ENCODE assay signal across 8 mouse cellular contexts in the genomic region with DNA sequence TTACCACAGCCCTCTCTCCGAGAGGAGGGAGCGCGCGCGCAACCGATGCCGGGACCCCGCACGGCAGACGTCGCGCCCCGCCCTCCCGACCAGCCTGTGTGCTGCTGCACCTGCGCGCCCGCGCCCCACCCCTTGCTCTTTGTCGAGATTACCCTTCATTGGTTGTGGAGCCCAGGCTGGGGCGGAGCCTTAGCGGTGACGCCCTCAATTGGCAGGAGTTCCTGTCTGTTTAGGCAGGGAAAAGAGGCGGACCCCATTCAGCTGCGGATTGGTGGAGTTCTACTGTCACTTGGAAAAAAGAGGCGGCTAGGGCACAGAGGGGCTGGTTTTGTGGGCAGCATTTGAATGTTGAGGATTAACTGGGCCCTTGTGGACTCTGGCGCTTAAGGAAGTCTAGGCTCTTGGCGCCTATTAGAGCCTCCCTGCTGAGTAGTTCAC. TPM values are rescaled to one million over a fixed set of nuclear protein-coding genes. Genes with fewer than 3 reads are reported as not detected.
DNase-seq lines count a peak whose midpoint lies in the region; ATAC-seq and TF ChIP-seq lines count a peak whose summit lies in the region.

No protein-coding gene starts in this region.

- TF ChIP-seq POLR2A in kidney, adult 2 months (IDR thresholded peaks at IDR 0.05; ENCODE audit: low read depth, low read length) = no peak
- no peak for TF ChIP-seq POLR2A in spleen, adult 2 months (IDR thresholded peaks at IDR 0.05; ENCODE audit: low read depth, low read length)

- H3K36me3 ChIP-seq in embryonic facial prominence, embryonic 13.5 days = no peaks in the 10 kb centered on the region
- no peaks in the 10 kb centered on the region for H3K36me3 ChIP-seq in kidney, adult 2 months (ENCODE audit: control insufficient read depth, insufficient read depth, low read length)
- no peaks in the 10 kb centered on the region for H3K36me3 ChIP-seq in limb, embryonic 12.5 days
- H3K36me3 ChIP-seq in midbrain, embryonic 15.5 days (replicated peaks) = no peaks in the 10 kb centered on the region
- H3K36me3 ChIP-seq in spleen, adult 2 months (ENCODE audit: control insufficient read depth, insufficient read depth, low read length) = no peaks in the 10 kb centered on the region

- peak overlapping the region; percentile 58 for H3K4me3 ChIP-seq in embryonic facial prominence, embryonic 13.5 days
- peak overlapping the region; percentile 86 for H3K4me3 ChIP-seq in kidney, adult 2 months (ENCODE audit: insufficient read depth, low read depth, low read length)
- H3K4me3 ChIP-seq in limb, embryonic 12.5 days (replicated peaks) = peak overlapping the region; percentile 57
- peak overlapping the region; percentile 60 for H3K4me3 ChIP-seq in midbrain, embryonic 15.5 days
- peak overlapping the region; percentile 95; the same call in 1 of the 2 replicates for H3K4me3 ChIP-seq in spleen, adult 2 months (ENCODE audit: extremely low read depth, insufficient read depth, insufficient read length)

- H3K4me2 ChIP-seq in embryonic facial prominence, embryonic 13.5 days = peak overlapping the region; percentile 49
- peak overlapping the region; percentile 49 for H3K4me2 ChIP-seq in limb, embryonic 12.5 days
- peak overlapping the region; percentile 50 for H3K4me2 ChIP-seq in midbrain, embryonic 15.5 days

- peak; percentile 99 for ATAC-seq in embryonic facial prominence, embryonic 13.5 days (ENCODE audit: insufficient number of reproducible peaks, insufficient read depth, low FRiP score, low TSS enrichment, low read depth)
- peak; percentile 99 for ATAC-seq in limb, embryonic 12.5 days (ENCODE audit: insufficient number of reproducible peaks, insufficient read depth, low FRiP score, low TSS enrichment, low read depth)
- peak; percentile 99 for ATAC-seq in midbrain, embryonic 15.5 days (replicated peaks)

- 0 out of 2 replicates have a peak, but pooled peaks cover 3% of the 10 kb centered on the region for H3K4me1 ChIP-seq in embryonic facial prominence, embryonic 13.5 days
- peaks cover 2% of the 10 kb centered on the region; the same call in 1 of the 2 replicates for H3K4me1 ChIP-seq in kidney, adult 2 months (ENCODE audit: control insufficient read depth, insufficient read depth, low read length)
- 0 out of 2 replicates have a peak, but pooled peaks cover 5% of the 10 kb centered on the region for H3K4me1 ChIP-seq in limb, embryonic 12.5 days (replicated peaks)
- peaks cover 16% of the 10 kb centered on the region for H3K4me1 ChIP-seq in midbrain, embryonic 15.5 days
- H3K4me1 ChIP-seq in spleen, adult 2 months (ENCODE audit: control insufficient read depth, insufficient read depth, insufficient read length) = no peaks in the 10 kb centered on the region; the same call in 1 of the 2 replicates

- H3K27ac ChIP-seq in embryonic facial prominence, embryonic 13.5 days = peak overlapping the region; percentile 95
- peak overlapping the region; percentile 30 for H3K27ac ChIP-seq in kidney, adult 2 months (ENCODE audit: insufficient read depth, low read depth, low read length)
- peak overlapping the region; percentile 94 for H3K27ac ChIP-seq in limb, embryonic 12.5 days
- peak overlapping the region; percentile 97 for H3K27ac ChIP-seq in midbrain, embryonic 15.5 days
- H3K27ac ChIP-seq in spleen, adult 2 months (ENCODE audit: insufficient read depth, low read length) = peak overlapping the region; percentile 97

- H3K9me3 ChIP-seq in embryonic facial prominence, embryonic 13.5 days = no peaks in the 10 kb centered on the region
- no peaks in the 10 kb centered on the region for H3K9me3 ChIP-seq in limb, embryonic 12.5 days
- no peaks in the 10 kb centered on the region for H3K9me3 ChIP-seq in midbrain, embryonic 15.5 days

- peak overlapping the region; percentile 80 for H3K9ac ChIP-seq in embryonic facial prominence, embryonic 13.5 days
- peak overlapping the region; percentile 83 for H3K9ac ChIP-seq in limb, embryonic 12.5 days (replicated peaks)
- peak overlapping the region; percentile 62; the same call in 1 of the 2 replicates for H3K9ac ChIP-seq in midbrain, embryonic 15.5 days

- H3K27me3 ChIP-seq in embryonic facial prominence, embryonic 13.5 days = peaks cover 6% of the 10 kb centered on the region
- H3K27me3 ChIP-seq in kidney, adult 2 months (replicated peaks; ENCODE audit: control insufficient read depth, insufficient read depth, low read length) = no peaks in the 10 kb centered on the region
- peaks cover 16% of the 10 kb centered on the region for H3K27me3 ChIP-seq in limb, embryonic 12.5 days
- no peaks in the 10 kb centered on the region for H3K27me3 ChIP-seq in midbrain, embryonic 15.5 days (replicated peaks)
- H3K27me3 ChIP-seq in spleen, adult 2 months (ENCODE audit: control insufficient read depth, insufficient read depth, low read length) = no peaks in the 10 kb centered on the region

- WGBS in embryonic facial prominence, embryonic 13.5 days = 23% methylated on average over 26 of the region's 27 CpGs
- WGBS in kidney, adult 2 months = under 1% methylated on average over 25 of the region's 27 CpGs
- 12% methylated on average over 27 of the region's 27 CpGs for WGBS in limb, embryonic 12.5 days
- 18% methylated on average over 24 of the region's 27 CpGs for whole genome bisulfite sequencing in midbrain, embryonic 15.5 days
- whole genome bisulfite sequencing in spleen, adult 2 months = 19% methylated on average over 27 of the region's 27 CpGs

- TF ChIP-seq CTCF in kidney, adult 2 months (conservative IDR thresholded peaks at IDR 0.05; ENCODE audit: insufficient read depth, insufficient read length, low read depth, low read length) = no peak
- no peak for TF ChIP-seq CTCF in spleen, adult 2 months (IDR thresholded peaks at IDR 0.05; ENCODE audit: extremely low read depth, insufficient read depth, insufficient read length, insufficient replicate concordance)

- peak; percentile 96 for DNase-seq in 3134 (ENCODE audit: extremely low read depth, insufficient read length, low spot score)
- DNase-seq in adrenal gland, postnatal 36 days = peak; percentile 96 to 97
- DNase-seq in heart, adult 18-20 months = peak; percentile 97 to 99
- peak; percentile 99 for DNase-seq in kidney, adult 2 months
- peak; percentile 90 to 93 for DNase-seq in spleen, adult 2 months (ENCODE audit: low read depth in 1 of 2, low spot score in 2 of 2)

RNA-seq across cellular contexts. Expression of a gene that starts 41.6 kb away (rescaled TPM):
- total RNA-seq in adrenal gland, postnatal 36 days (2021) = not detected
- polyA plus RNA-seq in embryonic facial prominence, embryonic 13.5 days (2015; fragmentation: Nextera tagmentation; extraction: Ambion mirVana) = not detected in 2 replicates
- not detected for total RNA-seq in heart, adult 18-20 months (2021)
- not detected in 2 replicates for polyA plus RNA-seq in kidney, adult 2 months (2012; rRNA removed)
- not detected in 2 replicates for polyA plus RNA-seq in limb, embryonic 12.5 days (2016; fragmentation: Nextera tagmentation; extraction: Ambion mirVana)
- not detected in 2 replicates for polyA plus RNA-seq in midbrain, embryonic 15.5 days (2015; fragmentation: Nextera tagmentation; extraction: Ambion mirVana)
- not detected in 2 replicates for polyA plus RNA-seq in spleen, adult 2 months (2012; rRNA removed)

RNA-seq across cellular contexts. Expression of a gene that starts 49.5 kb away (rescaled TPM):
- 10 to 100 TPM; 35.1 to 38.4 TPM for total RNA-seq in adrenal gland, postnatal 36 days (2021)
- 12.1 and 12.6 TPM in 2 replicates for polyA plus RNA-seq in embryonic facial prominence, embryonic 13.5 days (2015; fragmentation: Nextera tagmentation; extraction: Ambion mirVana)
- 10 to 100 TPM; 25.7 to 30.4 TPM for total RNA-seq in heart, adult 18-20 months (2021)
- 6.8 and 7.0 TPM in 2 replicates for polyA plus RNA-seq in kidney, adult 2 months (2012; rRNA removed)
- 13.1 and 14.2 TPM in 2 replicates for polyA plus RNA-seq in limb, embryonic 12.5 days (2016; fragmentation: Nextera tagmentation; extraction: Ambion mirVana)
- 15.7 and 17.0 TPM in 2 replicates for polyA plus RNA-seq in midbrain, embryonic 15.5 days (2015; fragmentation: Nextera tagmentation; extraction: Ambion mirVana)
- 5.5 and 6.1 TPM in 2 replicates for polyA plus RNA-seq in spleen, adult 2 months (2012; rRNA removed)

Comparison
In these comparisons a context has a peak if more than half of its experiments do, and no peak if none do; other contexts are left out.
1. Peak in every context shown above with its lines: DNase-seq, ATAC-seq, H3K4me3 ChIP-seq and H3K27ac ChIP-seq.
2. H3K27ac ChIP-seq: peak in every context shown above with its lines; median percentile 97 in midbrain, embryonic 15.5 days; 97 in spleen, adult 2 months; 95 in embryonic facial prominence, embryonic 13.5 days; 94 in limb, embryonic 12.5 days; 30 in kidney, adult 2 months.